Mouse (Mus musculus): ENCODE data around the gene Enpp5. TPM values are rescaled to one million over a fixed set of nuclear protein-coding genes. Genes with fewer than 3 reads are reported as not detected.

Enpp5 gene
- total RNA-seq (2021): 10 to 100 TPM; 98.0 to 99.3 TPM
- long read RNA-seq, full-length matches to known transcripts: 13 of 71 reads
- long read RNA-seq, partial matches to known transcripts: 49 of 71 reads
- long read RNA-seq, other reads (novel, unspliced or antisense): 9 of 71 reads

GRCm38 (mm10) chr17:44078631-44079350, at the start of gene Enpp5:
Gene Enpp5, plus strand, starts transcription at chr17:44078813.
- DNase-seq (ENCODE audit: low spot score in 2 of 2): peak; percentile 83 to 89

GRCm38 (mm10) chr17:44029616-44030015, 49.0 kb upstream of the Enpp5 start:
- DNase-seq (ENCODE audit: low spot score in 2 of 2): no peak

GRCm38 (mm10) chr17:44030776-44031587, 47.6 kb upstream of the Enpp5 start:
- peak in 1 of 2 experiments; percentile 16 for DNase-seq (ENCODE audit: low spot score in 2 of 2)

DNA sequence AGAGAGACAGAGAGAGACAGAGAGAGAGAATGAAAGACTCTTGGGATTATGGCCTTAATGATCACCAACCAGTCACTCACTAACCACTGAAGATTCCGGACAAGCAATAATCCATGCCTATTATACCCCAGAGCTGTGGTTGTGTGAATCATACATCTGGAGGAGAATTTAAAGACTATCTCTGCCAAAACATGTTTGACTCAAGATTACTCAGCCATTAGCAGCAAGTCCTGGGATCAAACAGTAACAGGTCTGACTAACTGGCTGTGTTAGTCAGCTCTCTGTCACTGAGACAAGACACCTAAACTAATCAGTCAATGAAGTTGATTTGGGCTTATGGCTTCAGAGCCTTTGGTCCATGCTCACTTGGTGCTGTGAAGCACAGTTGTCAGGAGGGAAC, 43.6 kb upstream of the Enpp5 start:
- DNase-seq (ENCODE audit: low spot score in 2 of 2): no peak

GRCm38 (mm10) chr17:44038656-44039055, 40.0 kb upstream of the Enpp5 start:
- DNase-seq (ENCODE audit: low spot score in 2 of 2): peak; percentile 60 to 75

GRCm38 (mm10) chr17:44040449-44040848, 38.2 kb upstream of the Enpp5 start:
- DNase-seq (ENCODE audit: low spot score in 2 of 2): no peak

GRCm38 (mm10) chr17:44042301-44042700, 36.3 kb upstream of the Enpp5 start:
- DNase-seq (ENCODE audit: low spot score in 2 of 2): no peak

GRCm38 (mm10) chr17:44042861-44043260, 35.8 kb upstream of the Enpp5 start:
- no peak for DNase-seq (ENCODE audit: low spot score in 2 of 2)

- DNase-seq (ENCODE audit: low spot score in 2 of 2): no peak
These were observed 25.2 kb upstream of the Enpp5 start for GRCm38 (mm10) chr17:44053427-44053826.

GRCm38 (mm10) chr17:44057123-44057522, 21.5 kb upstream of the Enpp5 start:
- no peak for DNase-seq (ENCODE audit: low spot score in 2 of 2)

DNA sequence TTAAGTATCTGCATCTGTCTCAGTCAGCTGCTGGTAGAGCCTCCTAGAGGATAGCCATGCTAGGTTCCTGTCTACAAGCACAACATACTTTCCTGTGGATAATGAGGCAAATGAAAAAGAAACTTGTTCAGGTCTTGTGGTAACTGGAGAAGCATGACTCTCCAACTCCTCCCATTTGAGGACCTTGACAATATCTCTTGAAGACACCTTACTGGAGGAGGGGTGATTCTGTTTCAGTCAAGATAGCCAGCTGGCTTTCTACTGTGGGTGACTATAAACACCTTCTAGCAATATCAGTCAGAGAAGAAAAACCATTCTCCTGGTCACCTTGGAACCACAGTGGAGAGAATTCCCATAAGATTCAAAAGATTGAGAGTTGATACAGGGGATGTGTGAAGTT, 20.5 kb upstream of the Enpp5 start:
- no peak for DNase-seq (ENCODE audit: low spot score in 2 of 2)

DNA sequence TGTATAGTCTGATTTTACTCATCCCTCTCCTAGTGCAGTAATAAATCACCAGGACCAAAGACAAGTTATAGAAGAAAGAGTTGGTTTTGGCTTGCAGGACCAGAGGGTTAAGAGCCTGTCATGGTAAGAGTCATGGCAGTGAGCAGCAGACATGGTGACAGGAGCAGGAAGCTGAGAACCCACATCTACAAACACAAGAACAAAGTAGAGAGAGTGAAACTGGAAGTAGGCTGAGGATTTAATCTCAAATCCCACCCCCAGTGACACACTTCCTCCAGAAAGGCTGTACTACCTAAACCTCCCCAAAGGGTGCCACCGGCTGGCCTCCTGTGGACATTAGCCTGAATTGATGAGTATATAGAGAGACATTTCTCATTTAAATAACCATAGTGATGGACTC, 17.8 kb upstream of the Enpp5 start:
- no peak for DNase-seq (ENCODE audit: low spot score in 2 of 2)

DNA sequence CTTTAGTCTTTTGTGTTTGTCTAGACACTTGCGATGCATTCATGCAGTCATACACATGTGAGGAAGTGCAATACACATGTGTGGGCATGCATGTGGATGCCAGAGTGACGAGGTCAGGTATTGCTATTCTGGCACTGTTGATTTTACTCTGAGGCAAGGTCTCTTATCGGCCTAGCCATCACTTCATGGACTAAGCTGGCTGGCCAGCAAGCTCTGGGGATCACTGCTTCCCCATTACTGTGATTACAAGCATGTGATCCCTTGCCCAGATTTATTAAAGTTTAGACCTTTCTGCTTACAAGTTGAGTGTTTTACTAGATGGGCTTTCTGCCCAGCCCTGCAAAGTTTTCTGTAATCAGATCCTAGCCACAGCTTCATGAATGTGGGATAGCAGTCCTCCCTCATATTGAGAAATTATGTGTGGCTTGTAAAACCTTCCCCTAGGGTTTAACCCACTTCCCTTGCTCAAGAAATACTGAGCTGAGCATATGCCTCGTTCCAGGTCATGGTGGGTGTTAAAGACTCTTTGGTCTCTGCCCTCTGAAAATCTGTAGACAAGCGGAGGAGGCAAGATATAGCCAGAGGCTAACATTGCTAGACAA, 17.2 kb upstream of the Enpp5 start:
- no peak for DNase-seq (ENCODE audit: low spot score in 2 of 2)

DNA sequence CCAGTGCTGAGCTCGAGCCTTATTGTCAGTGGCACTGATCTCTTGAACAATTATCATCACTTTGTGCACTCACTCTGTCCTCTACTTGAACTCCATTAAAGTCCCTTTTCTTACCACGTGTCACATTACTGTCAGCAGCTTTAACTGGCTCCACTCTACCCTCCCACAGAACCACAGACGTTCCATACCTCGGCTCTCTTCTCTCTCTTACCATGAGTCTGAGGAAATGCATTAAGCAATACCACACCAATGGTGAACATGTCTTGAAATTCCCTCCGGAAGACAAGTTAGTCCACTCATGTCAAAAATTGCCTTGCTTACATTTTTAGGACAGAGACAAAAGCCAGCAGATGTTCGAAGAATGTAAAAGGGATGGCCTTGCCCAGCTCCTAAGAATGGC, 9.7 kb upstream of the Enpp5 start:
- DNase-seq (ENCODE audit: low spot score in 2 of 2): no peak

DNA sequence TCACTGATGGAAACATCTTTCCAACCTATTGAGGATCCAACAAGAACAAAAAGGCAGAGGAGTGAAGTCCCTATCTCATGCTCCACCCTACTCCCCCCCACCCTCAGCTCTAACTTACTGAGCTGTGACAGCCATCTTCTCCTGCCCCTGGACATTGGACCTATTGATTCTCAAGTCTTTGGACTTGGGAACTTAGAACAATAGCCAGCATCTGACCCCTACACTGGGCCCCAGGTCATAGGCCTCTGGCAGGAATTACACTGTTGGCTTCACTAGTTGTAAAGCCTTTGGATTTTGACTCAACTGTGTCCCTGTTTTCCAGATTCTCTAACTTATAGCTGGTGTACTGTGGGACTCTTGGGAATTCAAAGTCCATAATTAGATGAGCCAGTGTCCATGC, 6.9 kb upstream of the Enpp5 start:
- DNase-seq (ENCODE audit: low spot score in 2 of 2): no peak

DNA sequence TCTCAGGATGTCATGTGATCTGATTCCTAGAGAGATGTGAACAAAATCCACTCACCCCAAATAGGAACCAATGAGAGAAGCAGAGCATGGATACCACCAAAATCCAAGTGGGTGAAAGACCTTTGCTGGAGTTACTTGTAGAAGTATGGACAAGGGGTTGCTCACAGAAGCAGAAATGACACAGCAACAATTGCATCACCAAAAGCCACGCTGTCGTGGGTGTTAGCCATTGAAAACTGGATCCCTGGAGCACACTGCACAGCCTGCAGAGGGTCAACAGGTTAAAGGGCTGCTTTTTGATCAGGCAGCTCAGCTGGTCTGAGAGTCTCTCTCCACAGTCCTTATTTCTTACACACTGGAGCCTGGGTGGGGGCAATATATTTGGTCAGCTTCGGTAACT, 3.0 kb upstream of the Enpp5 start:
- DNase-seq (ENCODE audit: low spot score in 2 of 2): no peak

DNA sequence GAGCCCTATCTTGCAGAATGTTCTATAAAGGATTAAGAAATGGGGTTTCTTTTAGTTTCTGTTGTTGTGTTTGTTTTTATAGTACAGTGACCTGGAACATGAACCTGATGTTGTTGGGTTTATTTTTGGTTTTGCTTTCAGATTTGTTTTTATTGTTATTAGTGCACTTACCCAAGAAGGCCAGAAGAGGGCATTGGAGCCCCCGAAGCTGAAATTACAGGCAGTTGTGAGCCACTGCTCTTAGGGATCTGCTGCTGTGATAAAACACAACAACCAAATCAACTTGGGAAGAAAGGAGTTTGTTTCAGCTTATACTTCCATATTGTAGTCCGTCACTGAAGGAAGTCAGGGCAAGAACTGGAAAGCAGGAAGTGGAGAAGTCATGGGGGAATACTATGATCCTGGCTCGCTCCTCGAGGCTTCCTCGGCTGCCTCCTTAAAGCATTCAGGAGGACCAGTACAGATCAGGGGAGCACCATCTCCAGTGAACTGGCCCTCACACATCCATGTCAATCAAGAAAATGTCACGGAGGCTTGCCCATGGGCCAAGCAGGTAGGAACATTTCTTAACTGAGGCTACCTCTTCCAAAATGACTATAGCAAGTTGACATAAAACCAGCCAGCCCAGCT, 2.4 kb upstream of the Enpp5 start:
- peak; percentile 14 to 18 for DNase-seq (ENCODE audit: low spot score in 2 of 2)

DNA sequence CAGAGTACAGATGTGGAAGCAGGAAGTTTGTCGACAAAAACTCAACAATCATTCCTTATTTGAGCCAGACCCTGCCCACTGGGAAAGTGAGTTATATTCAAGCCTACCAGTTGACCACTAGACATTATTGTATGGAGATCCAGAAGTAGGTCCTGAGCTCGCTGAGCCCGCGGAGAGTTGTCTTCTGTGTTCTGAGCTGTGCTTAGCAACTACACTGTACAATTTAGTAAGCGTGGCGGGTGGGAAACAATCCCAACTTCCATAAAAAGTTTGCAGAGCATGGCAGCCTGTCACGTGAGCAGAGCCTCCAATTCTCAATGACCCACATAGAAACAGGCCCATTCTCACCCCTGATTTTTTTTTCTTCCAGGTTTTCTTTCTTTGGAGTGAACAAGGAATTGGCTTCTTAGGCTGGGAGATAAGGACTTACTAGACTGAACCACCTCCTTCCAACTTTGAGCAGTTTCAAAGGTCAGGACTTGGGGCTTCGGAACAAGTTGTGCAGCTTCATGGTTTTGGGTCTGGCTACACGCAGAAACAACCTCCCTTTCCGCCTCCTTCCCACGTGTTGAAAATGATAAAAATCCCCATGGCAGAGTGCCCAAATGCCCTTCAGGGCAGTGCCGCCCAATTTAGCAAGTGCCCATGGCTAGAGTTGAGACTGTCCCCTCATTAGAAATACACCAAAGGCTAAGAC, 1.3 kb upstream of the Enpp5 start:
- DNase-seq (ENCODE audit: low spot score in 2 of 2): no peak

- no peak for DNase-seq (ENCODE audit: low spot score in 2 of 2)
These were observed 811 bp upstream of the Enpp5 start for GRCm38 (mm10) chr17:44077843-44078160.

DNA sequence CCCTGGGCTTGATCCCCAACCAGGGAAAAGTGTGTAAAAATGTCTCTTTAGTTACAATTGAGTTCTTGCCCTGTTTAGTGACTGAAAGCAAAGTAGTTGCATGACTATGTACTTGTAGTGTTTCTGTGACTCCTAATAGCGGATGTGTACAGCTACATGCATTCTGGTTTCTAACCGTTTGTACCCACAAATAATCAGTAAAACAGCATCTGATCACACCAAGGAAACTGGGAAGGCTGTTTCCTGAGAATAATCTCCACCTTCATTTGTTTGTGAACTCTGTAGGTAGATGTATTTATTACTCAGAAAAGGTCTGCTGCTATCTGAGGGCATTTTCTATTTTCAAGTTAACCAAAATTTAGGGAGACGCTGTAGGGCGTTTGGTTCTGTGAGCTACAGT, 4.5 kb downstream of the Enpp5 start:
- DNase-seq (ENCODE audit: low spot score in 2 of 2): no peak

GRCm38 (mm10) chr17:44088226-44088625, 9.6 kb downstream of the Enpp5 start:
- no peak for DNase-seq (ENCODE audit: low spot score in 2 of 2)

Data from layer of hippocampus, postnatal 10 days (tissue).